Mouse (Mus musculus): Measurements from ENCODE around the gene Mtch1. TPM values are rescaled to one million over a fixed set of nuclear protein-coding genes. Genes with fewer than 3 reads are reported as not detected.
"Not testable (repeated sequence)": the region's sequence is repeated elsewhere in the genome, so short reads cannot be mapped to it uniquely, and the experiment has no call there.

Mtch1 gene
- polyA plus RNA-seq, 1 experiment from 2014 or later, result 49.0 TPM

DNA sequence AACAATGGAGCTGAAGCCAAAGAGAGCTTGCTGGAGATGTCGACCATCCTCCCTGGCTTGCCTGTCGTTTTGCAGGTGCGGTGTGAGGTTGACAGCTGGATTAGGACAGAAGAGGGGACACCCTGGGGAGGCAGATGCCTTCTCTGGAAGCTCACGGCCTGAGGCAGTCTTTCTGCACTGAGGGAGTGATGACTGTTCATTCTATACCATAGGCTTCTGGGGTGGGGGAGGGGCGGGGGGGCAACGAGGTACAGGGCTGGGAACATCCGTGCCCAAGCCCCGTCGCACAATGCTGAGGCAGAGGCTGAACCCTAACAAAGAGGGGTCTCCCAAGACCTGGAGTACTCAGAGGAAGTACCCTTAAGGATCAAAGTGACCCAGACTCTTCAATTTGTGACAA lies 9.1 kb upstream of the Mtch1 start:
- Histone ChIP-seq H3K9ac (replicated peaks) (no peak overlapping the region; the same call in 1 of the 2 replicates), H3K27ac (ENCODE audit: low read depth) (peak overlapping the region; percentile 9; the same call in 1 of the 2 replicates), H3K9me3 (ENCODE audit: low read length) (no peaks in the 10 kb centered on the region), H3K4me1 (ENCODE audit: insufficient read depth) (peaks cover 23% of the 10 kb centered on the region), H3K4me3 (ENCODE audit: low read depth, low read length) (peak overlapping the region; percentile 28), H3K4me2 (ENCODE audit: low read depth, low read length) (peak overlapping the region; percentile 62), H3K36me3 (replicated peaks; ENCODE audit: insufficient read depth, low read length) (no peaks in the 10 kb centered on the region), H3K27me3 (ENCODE audit: insufficient read depth, low read length) (no peaks in the 10 kb centered on the region)
- no peak; the same call in 1 of the 2 replicates for ATAC-seq
- no peak for DNase-seq
- TF ChIP-seq EP300 (IDR thresholded peaks at IDR 0.05; ENCODE audit: low read depth) (no peak), CTCF (IDR thresholded peaks at IDR 0.05; ENCODE audit: low read depth) (no peak)
- 20% methylated on average over 9 of the region's 9 CpGs for WGBS (ENCODE audit: insufficient replicate concordance)

GRCm38 (mm10) chr17:29356479-29356856 lies 8.7 kb upstream of the Mtch1 start:
- no peaks in the 10 kb centered on the region for H3K36me3 ChIP-seq (replicated peaks; ENCODE audit: insufficient read depth, low read length)
- 18% methylated on average over 11 of the region's 11 CpGs for WGBS (ENCODE audit: insufficient replicate concordance)
- peak overlapping the region; percentile 62 for H3K4me2 ChIP-seq (ENCODE audit: low read depth, low read length)
- no peaks in the 10 kb centered on the region for H3K27me3 ChIP-seq (ENCODE audit: insufficient read depth, low read length)
- DNase-seq (peak; percentile 76), ATAC-seq (peak; percentile 83)
- peak overlapping the region; percentile 28 for H3K4me3 ChIP-seq (ENCODE audit: low read depth, low read length)
- peak overlapping the region; percentile 87 for H3K27ac ChIP-seq (ENCODE audit: low read depth)
- no peak for TF ChIP-seq CTCF (IDR thresholded peaks at IDR 0.05; ENCODE audit: low read depth)
- TF ChIP-seq EP300 (IDR thresholded peaks at IDR 0.05; ENCODE audit: low read depth), result no peak
- H3K9ac ChIP-seq (replicated peaks), result peak overlapping the region; percentile 2
- peaks cover 23% of the 10 kb centered on the region for H3K4me1 ChIP-seq (ENCODE audit: insufficient read depth)
- H3K9me3 ChIP-seq (ENCODE audit: low read length), result no peaks in the 10 kb centered on the region

GRCm38 (mm10) chr17:29355841-29356478 lies 8.2 kb upstream of the Mtch1 start:
- H3K4me2 ChIP-seq (ENCODE audit: low read depth, low read length), result peak overlapping the region; percentile 62
- no peaks in the 10 kb centered on the region for H3K27me3 ChIP-seq (ENCODE audit: insufficient read depth, low read length)
- peak overlapping the region; percentile 2 for H3K9ac ChIP-seq (replicated peaks)
- H3K4me3 ChIP-seq (ENCODE audit: low read depth, low read length), result peak overlapping the region; percentile 28; the same call in 1 of the 2 replicates
- no peak for DNase-seq
- 48% methylated on average over 17 of the region's 17 CpGs for WGBS (ENCODE audit: insufficient replicate concordance)
- H3K9me3 ChIP-seq (ENCODE audit: low read length), result no peaks in the 10 kb centered on the region
- no peaks in the 10 kb centered on the region for H3K36me3 ChIP-seq (replicated peaks; ENCODE audit: insufficient read depth, low read length)
- peak overlapping the region; percentile 87 for H3K27ac ChIP-seq (ENCODE audit: low read depth)
- H3K4me1 ChIP-seq (ENCODE audit: insufficient read depth), result peaks cover 21% of the 10 kb centered on the region
- peak; percentile 56 for ATAC-seq
- no peak for TF ChIP-seq CTCF (IDR thresholded peaks at IDR 0.05; ENCODE audit: low read depth)
- TF ChIP-seq EP300 (IDR thresholded peaks at IDR 0.05; ENCODE audit: low read depth), result no peak

- 72% methylated on average over 5 of the region's 5 CpGs for WGBS (ENCODE audit: insufficient replicate concordance)
- Histone ChIP-seq H3K36me3 (replicated peaks; ENCODE audit: insufficient read depth, low read length) (no peaks in the 10 kb centered on the region), H3K4me2 (ENCODE audit: low read depth, low read length) (no peak overlapping the region), H3K27ac (ENCODE audit: low read depth) (peak overlapping the region; percentile 87), H3K4me1 (ENCODE audit: insufficient read depth) (peaks cover 16% of the 10 kb centered on the region), H3K27me3 (ENCODE audit: insufficient read depth, low read length) (no peaks in the 10 kb centered on the region), H3K4me3 (ENCODE audit: low read depth, low read length) (no peak overlapping the region), H3K9ac (replicated peaks) (peak overlapping the region; percentile 2; the same call in 1 of the 2 replicates), H3K9me3 (ENCODE audit: low read length) (no peaks in the 10 kb centered on the region)
- DNase-seq, result no peak
- no peak for ATAC-seq
- TF ChIP-seq CTCF (IDR thresholded peaks at IDR 0.05; ENCODE audit: low read depth) (no peak), EP300 (IDR thresholded peaks at IDR 0.05; ENCODE audit: low read depth) (no peak)
These were observed 7.7 kb upstream of the Mtch1 start for GRCm38 (mm10) chr17:29355461-29355840.

GRCm38 (mm10) chr17:29351056-29351455 lies 3.3 kb upstream of the Mtch1 start:
- not testable (repeated sequence) for H3K27me3 ChIP-seq (ENCODE audit: insufficient read depth, low read length); ATAC-seq; H3K27ac ChIP-seq (ENCODE audit: low read depth); H3K9me3 ChIP-seq (ENCODE audit: low read length); H3K4me3 ChIP-seq (ENCODE audit: low read depth, low read length); DNase-seq; H3K36me3 ChIP-seq (replicated peaks; ENCODE audit: insufficient read depth, low read length); H3K9ac ChIP-seq (replicated peaks); H3K4me2 ChIP-seq (ENCODE audit: low read depth, low read length)
- H3K4me1 ChIP-seq (ENCODE audit: insufficient read depth), result peaks cover 27% of the 10 kb centered on the region
- WGBS (ENCODE audit: insufficient replicate concordance), result 79% methylated on average over 5 of the region's 5 CpGs

DNA sequence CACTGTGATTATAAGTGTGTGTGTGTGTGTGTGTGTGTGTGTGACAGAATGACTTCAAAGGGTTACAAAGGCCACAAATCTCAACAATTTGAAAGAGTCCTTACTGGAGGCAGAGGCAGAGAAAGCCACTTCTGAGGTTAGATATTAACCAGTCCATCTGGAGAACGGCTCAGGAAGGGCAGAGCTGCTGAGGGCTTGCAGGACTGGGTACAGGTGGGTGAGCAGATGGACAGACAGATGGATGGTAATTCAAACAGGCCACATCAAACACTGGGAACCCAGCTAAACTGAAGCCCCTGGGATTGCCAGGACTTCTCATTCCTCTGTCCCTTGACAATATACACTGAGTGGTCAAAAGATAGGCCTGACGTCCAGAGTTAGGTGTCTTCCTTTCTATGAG lies 1.3 kb upstream of the Mtch1 start:
- no peak overlapping the region for H3K4me2 ChIP-seq (ENCODE audit: low read depth, low read length)
- whole genome bisulfite sequencing (ENCODE audit: insufficient replicate concordance), result 73% methylated on average over 2 of the region's 2 CpGs
- H3K9ac ChIP-seq (replicated peaks), result no peak overlapping the region
- TF ChIP-seq EP300 (IDR thresholded peaks at IDR 0.05; ENCODE audit: low read depth) (no peak), CTCF (IDR thresholded peaks at IDR 0.05; ENCODE audit: low read depth) (no peak)
- no peak overlapping the region for H3K27ac ChIP-seq (ENCODE audit: low read depth)
- no peak for DNase-seq
- no peak overlapping the region for H3K4me3 ChIP-seq (ENCODE audit: low read depth, low read length)
- H3K27me3 ChIP-seq (ENCODE audit: insufficient read depth, low read length), result no peaks in the 10 kb centered on the region
- 0 out of 2 replicates have a peak, but pooled peaks cover 7% of the 10 kb centered on the region for H3K36me3 ChIP-seq (replicated peaks; ENCODE audit: insufficient read depth, low read length)
- peaks cover 28% of the 10 kb centered on the region for H3K4me1 ChIP-seq (ENCODE audit: insufficient read depth)
- no peak for ATAC-seq
- no peaks in the 10 kb centered on the region for H3K9me3 ChIP-seq (ENCODE audit: low read length)
